Mouse (Mus musculus) kidney, embryonic 14.5 days (tissue): Measurements from ENCODE around the gene 4930519G04Rik. TPM values are rescaled to one million over a fixed set of nuclear protein-coding genes. Genes with fewer than 3 reads are reported as not detected.

Experiments
- ATAC-seq: fragments of 200-750 bp; cut with Nextera tagmentation; 2 replicates; pipeline ENCODE4 v1.8.0; 2017; ENCODE audit warnings: moderate number of reproducible peaks, mild to moderate bottlenecking, moderate TSS enrichment, moderate library complexity; ENCODE audit not compliant: low FRiP score, low TSS enrichment
- H3K27ac ChIP-seq: fragments of 300-500 bp; sonication (generic); 2 replicates; pipeline ENCODE4 v1.5.1; 2014; ENCODE audit warnings: low read depth, mild to moderate bottlenecking, low read length, moderate library complexity, mixed read lengths
- H3K27me3 ChIP-seq: fragments of 300-500 bp; sonication (generic); 2 replicates; pipeline ENCODE4 v1.6.1; 2014; ENCODE audit warnings: mild to moderate bottlenecking, low read length; ENCODE audit not compliant: control insufficient read depth, insufficient read depth
- H3K36me3 ChIP-seq: fragments of 300-500 bp; sonication (generic); 2 replicates; pipeline ENCODE4 v1.6.1; 2014; ENCODE audit warnings: low read length, mixed read lengths; ENCODE audit not compliant: control insufficient read depth, insufficient read depth
- H3K4me1 ChIP-seq: fragments of 300-500 bp; sonication (generic); 2 replicates; pipeline ENCODE4 v1.6.1; 2014; ENCODE audit warnings: low read length, mixed read lengths; ENCODE audit not compliant: control insufficient read depth, insufficient read depth
- H3K4me2 ChIP-seq: fragments of 300-500 bp; sonication (generic); replicated peaks from 2 replicates; pipeline ENCODE4 v1.6.1; 2014; ENCODE audit warnings: low read depth, mild to moderate bottlenecking, low read length
- H3K4me3 ChIP-seq: fragments of 300-500 bp; sonication (generic); 2 replicates; pipeline ENCODE4 v1.5.1; 2014; ENCODE audit warnings: mild to moderate bottlenecking, low read length
- H3K9ac ChIP-seq: fragments of 300-500 bp; sonication (generic); 2 replicates; pipeline ENCODE4 v1.6.1; 2014; ENCODE audit warnings: low read depth, mild to moderate bottlenecking, low read length, moderate library complexity
- H3K9me3 ChIP-seq: fragments of 300-500 bp; sonication (generic); 2 replicates; pipeline ENCODE4 v1.6.1; 2016; ENCODE audit warnings: low read length; ENCODE audit not compliant: control insufficient read depth
- WGBS: fragments of 180-500 bp; shearing (Covaris S2); extraction: QIAGEN DNeasy Blood & Tissue Kit; methylation state at CpG from one replicate; pipeline ENCODE4 v1.1.7; 2014; 5-methylcytosine and 5-hydroxymethylcytosine counted together
- polyA plus RNA-seq: library from polyadenylated mRNA; unstranded; fragments of >200 nt; fragmentation: Nextera tagmentation; extraction: Ambion mirVana; gene quantifications from 2 replicates; pipeline ENCODE4 v1.2.1, GENCODE M21; 2014

The 4930519G04Rik gene
- polyA plus RNA-seq, 1 experiment from 2014 or later = not detected

DNA sequence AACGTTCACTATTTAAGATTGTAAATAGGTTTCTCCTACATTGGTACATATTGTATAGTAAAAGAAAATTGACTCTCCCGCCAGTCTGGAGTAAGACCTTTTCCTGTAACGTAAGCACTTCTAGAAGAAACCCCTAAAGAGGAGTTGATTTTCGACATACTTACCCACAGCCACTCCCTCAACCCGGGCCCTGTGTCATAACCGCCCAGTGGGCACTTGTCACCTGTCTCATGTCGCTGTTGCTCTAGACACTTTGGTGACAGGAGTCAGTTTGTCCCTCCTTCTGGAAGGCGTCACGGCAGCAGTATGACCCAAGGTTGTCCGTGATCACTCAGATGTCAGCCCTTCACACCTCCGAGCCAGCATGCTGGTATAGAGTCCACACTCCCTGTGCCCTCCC, 29.6 kb downstream of the 4930519G04Rik start:
- no peak overlapping the region for H3K27ac ChIP-seq
- no peak overlapping the region for H3K9ac ChIP-seq
- WGBS = 75% methylated on average over 11 of the region's 11 CpGs
- H3K9me3 ChIP-seq = no peaks in the 10 kb centered on the region
- H3K4me2 ChIP-seq = no peak overlapping the region
- H3K27me3 ChIP-seq = no peaks in the 10 kb centered on the region
- no peak overlapping the region for H3K4me3 ChIP-seq
- no peak for ATAC-seq
- H3K4me1 ChIP-seq = no peaks in the 10 kb centered on the region
- no peaks in the 10 kb centered on the region for H3K36me3 ChIP-seq

DNA sequence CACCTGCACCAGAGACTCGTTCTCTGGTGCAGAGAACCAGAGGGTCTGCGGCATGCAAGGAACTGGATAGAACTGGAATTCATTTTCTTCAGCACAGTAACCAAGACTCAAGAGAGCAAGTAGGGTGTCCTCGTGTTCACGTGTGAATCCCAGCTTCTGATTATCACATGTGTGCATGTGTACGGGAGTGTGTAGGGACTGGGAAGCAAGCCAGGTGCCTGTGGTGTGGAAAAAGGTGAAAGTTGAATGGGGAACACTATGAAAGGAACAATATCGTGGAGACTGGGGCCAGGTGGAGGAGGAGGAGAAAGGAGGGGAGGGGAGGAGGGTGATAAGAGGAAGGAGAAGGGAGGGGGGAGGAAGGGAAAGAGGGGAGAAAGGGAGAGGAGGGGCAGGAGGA, 33.3 kb downstream of the 4930519G04Rik start:
- Histone ChIP-seq H3K36me3 (no peaks in the 10 kb centered on the region), H3K4me1 (no peaks in the 10 kb centered on the region), H3K27ac (no peak overlapping the region), H3K27me3 (no peaks in the 10 kb centered on the region), H3K9me3 (0 out of 2 replicates have a peak, but pooled peaks cover 2% of the 10 kb centered on the region), H3K4me3 (no peak overlapping the region), H3K9ac (no peak overlapping the region), H3K4me2 (no peak overlapping the region)
- ATAC-seq = no peak
- WGBS = 85% methylated on average over 6 of the region's 6 CpGs

GRCm38 (mm10) chr5:114888995-114889394, 35.5 kb downstream of the 4930519G04Rik start:
- Histone ChIP-seq H3K27me3 (no peaks in the 10 kb centered on the region), H3K4me1 (no peaks in the 10 kb centered on the region), H3K4me2 (no peak overlapping the region), H3K4me3 (no peak overlapping the region), H3K27ac (no peak overlapping the region), H3K9me3 (0 out of 2 replicates have a peak, but pooled peaks cover 2% of the 10 kb centered on the region), H3K36me3 (no peaks in the 10 kb centered on the region), H3K9ac (no peak overlapping the region)
- 81% methylated on average over 2 of the region's 2 CpGs for WGBS
- no peak for ATAC-seq

DNA sequence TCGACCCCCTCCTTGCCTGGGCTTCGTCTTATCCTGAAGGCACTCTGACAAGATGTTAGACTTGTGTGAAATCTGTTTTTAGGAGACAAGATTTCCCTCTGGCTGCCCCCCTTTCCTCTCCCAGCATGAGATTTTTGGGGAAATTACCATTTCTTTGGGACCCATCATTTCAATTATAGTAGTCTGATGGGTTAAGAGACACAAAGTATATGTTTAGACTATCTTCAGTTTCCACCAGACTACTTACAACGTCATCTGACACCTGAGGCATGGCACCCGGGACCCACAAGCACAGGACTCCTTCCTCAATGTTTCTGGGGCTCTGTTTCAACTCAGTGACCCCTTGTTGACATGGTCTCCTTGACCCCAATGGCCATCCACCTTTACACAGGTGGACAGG, 42.1 kb downstream of the 4930519G04Rik start:
- 80% methylated on average over 4 of the region's 4 CpGs for WGBS
- Histone ChIP-seq H3K4me1 (peaks cover 11% of the 10 kb centered on the region), H3K9me3 (no peaks in the 10 kb centered on the region), H3K4me2 (no peak overlapping the region), H3K4me3 (no peak overlapping the region), H3K36me3 (no peaks in the 10 kb centered on the region), H3K27me3 (no peaks in the 10 kb centered on the region), H3K9ac (no peak overlapping the region), H3K27ac (no peak overlapping the region)
- ATAC-seq = no peak

DNA sequence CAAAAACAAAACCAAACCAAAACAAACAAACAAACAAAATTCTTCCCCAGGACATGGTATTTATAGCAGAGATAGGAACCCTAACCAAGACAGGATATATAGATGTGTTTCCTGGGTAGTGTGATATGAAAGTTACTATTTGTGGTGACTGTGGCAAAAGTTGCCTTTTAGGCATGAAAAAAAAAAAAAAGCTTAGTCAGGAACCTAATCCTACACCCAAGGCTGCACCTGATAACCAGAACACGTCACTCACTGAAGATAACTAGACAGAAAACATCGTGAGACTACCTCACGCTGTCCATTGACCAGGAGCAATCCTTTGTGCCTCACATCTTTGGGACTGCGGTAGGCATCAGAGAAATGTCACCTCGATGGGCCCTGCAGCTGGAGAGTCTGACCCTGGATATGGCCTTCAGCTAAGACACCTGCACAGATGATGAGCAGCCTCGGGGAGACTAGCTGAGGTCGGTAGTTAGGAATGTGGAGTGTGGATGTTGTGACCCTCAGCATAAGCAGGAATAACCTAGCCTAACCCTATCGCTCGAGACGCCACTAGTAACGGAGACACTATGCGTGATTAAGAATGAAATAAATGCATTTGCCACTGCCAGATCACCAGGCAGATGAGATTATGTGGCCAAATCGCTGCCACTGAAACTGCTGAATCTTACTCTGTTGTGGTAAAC, 43.4 kb downstream of the 4930519G04Rik start, which contains the start of gene Oasl2:
Gene Oasl2, plus strand, starts transcription at position 249 of the 686 bp plus-strand sequence.
- no peaks in the 10 kb centered on the region for H3K36me3 ChIP-seq
- H3K27me3 ChIP-seq = no peaks in the 10 kb centered on the region
- no peak for ATAC-seq
- no peak within 1 kb of the TSS for H3K27ac ChIP-seq
- H3K9ac ChIP-seq = peak within 1 kb of the TSS; percentile 8; the same call in 1 of the 2 replicates
- peaks cover 11% of the 10 kb centered on the region for H3K4me1 ChIP-seq
- H3K4me2 ChIP-seq = peak within 1 kb of the TSS; percentile 15
- 64% methylated on average over 13 of the region's 13 CpGs for WGBS
- no peaks in the 10 kb centered on the region for H3K9me3 ChIP-seq
- no peak within 1 kb of the TSS; the same call in 1 of the 2 replicates for H3K4me3 ChIP-seq

- Histone ChIP-seq H3K36me3 (no peaks in the 10 kb centered on the region), H3K27me3 (no peaks in the 10 kb centered on the region), H3K4me3 (no peak overlapping the region; the same call in 1 of the 2 replicates), H3K4me2 (peak overlapping the region; percentile 15), H3K27ac (no peak overlapping the region), H3K9ac (peak overlapping the region; percentile 8; the same call in 1 of the 2 replicates), H3K4me1 (peaks cover 11% of the 10 kb centered on the region), H3K9me3 (no peaks in the 10 kb centered on the region)
- no peak for ATAC-seq
- 13% methylated on average over 7 of the region's 7 CpGs for WGBS
These were observed 43.9 kb downstream of the 4930519G04Rik start for GRCm38 (mm10) chr5:114897374-114897793.

GRCm38 (mm10) chr5:114898857-114899256, 45.4 kb downstream of the 4930519G04Rik start:
- no peaks in the 10 kb centered on the region for H3K36me3 ChIP-seq
- 72% methylated on average over 7 of the region's 7 CpGs for WGBS
- no peak for ATAC-seq
- no peaks in the 10 kb centered on the region for H3K9me3 ChIP-seq
- H3K27me3 ChIP-seq = no peaks in the 10 kb centered on the region
- H3K4me2 ChIP-seq = no peak overlapping the region
- H3K27ac ChIP-seq = no peak overlapping the region
- H3K4me3 ChIP-seq = no peak overlapping the region
- H3K4me1 ChIP-seq = peaks cover 11% of the 10 kb centered on the region
- H3K9ac ChIP-seq = no peak overlapping the region

DNA sequence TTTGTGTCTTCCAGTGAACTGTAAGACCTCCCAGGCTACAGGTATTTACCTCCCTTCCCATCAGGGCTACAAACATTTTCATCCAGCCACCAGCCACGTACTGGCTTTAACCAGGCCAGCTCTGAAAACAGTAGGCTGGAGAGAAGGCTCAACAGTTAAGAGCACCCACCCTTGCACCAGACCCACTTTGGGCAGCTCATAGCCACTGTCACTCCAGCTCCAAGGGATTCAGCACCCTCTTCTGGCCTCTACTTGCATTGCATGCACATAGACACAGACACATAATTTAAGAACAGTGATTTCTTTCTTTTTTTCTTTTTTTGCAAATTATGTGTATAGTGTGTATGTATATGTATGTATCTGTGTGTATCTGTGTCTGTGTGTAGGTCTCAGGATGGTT, 48.9 kb downstream of the 4930519G04Rik start:
- Histone ChIP-seq H3K4me3 (no peak overlapping the region), H3K27ac (no peak overlapping the region), H3K4me1 (peaks cover 4% of the 10 kb centered on the region), H3K9ac (no peak overlapping the region), H3K9me3 (peaks cover 3% of the 10 kb centered on the region; the same call in 1 of the 2 replicates), H3K4me2 (no peak overlapping the region), H3K27me3 (no peaks in the 10 kb centered on the region), H3K36me3 (no peaks in the 10 kb centered on the region)
- no peak for ATAC-seq
- WGBS = 61% methylated on average over 1 of the region's 1 CpGs

DNA sequence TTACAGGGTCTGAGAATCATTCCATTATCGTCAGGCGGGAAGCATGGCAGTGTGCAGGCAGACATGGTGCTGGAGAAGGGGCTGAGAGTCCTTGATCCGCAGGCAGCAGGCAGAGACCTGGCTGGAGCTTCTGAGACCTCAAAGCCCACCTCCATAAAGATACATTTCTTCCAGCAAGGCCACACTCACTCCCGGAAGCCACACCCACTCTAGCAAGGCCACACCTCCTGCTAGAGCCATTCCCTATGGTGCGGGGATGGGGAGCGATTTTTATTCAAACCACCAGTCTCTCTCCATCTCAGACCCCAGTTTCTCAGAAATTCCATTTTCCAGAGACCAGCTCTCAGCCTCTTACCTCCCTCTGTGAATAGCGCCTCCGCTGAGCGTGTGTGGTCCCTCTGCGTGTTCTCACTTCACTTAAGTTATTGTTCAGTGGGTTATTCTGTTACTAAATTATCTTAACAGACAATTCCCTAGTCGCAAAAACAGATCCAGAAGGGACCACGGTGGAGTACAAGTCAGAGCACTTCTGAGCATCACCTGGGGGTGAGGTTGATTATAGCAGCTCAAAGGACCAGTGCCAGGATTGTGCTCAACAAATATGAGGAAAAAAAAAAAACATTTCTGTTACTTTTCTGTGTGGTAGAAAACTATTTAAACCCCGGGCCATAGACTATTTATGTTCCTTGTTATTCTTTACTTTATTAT, 55.3 kb downstream of the 4930519G04Rik start:
- Histone ChIP-seq H3K4me2 (no peak overlapping the region), H3K27me3 (no peaks in the 10 kb centered on the region), H3K4me1 (no peaks in the 10 kb centered on the region), H3K9me3 (peaks cover 3% of the 10 kb centered on the region; the same call in 1 of the 2 replicates), H3K27ac (no peak overlapping the region), H3K4me3 (no peak overlapping the region), H3K9ac (no peak overlapping the region), H3K36me3 (no peaks in the 10 kb centered on the region)
- ATAC-seq = no peak
- WGBS = 50% methylated on average over 13 of the region's 13 CpGs
